Mouse (Mus musculus): ENCODE data around the gene Tulp3. TPM values are rescaled to one million over a fixed set of nuclear protein-coding genes. Genes with fewer than 3 reads are reported as not detected.

Tulp3 gene
- polyA plus RNA-seq, 1 experiment from 2014 or later = 36.7 TPM

DNA sequence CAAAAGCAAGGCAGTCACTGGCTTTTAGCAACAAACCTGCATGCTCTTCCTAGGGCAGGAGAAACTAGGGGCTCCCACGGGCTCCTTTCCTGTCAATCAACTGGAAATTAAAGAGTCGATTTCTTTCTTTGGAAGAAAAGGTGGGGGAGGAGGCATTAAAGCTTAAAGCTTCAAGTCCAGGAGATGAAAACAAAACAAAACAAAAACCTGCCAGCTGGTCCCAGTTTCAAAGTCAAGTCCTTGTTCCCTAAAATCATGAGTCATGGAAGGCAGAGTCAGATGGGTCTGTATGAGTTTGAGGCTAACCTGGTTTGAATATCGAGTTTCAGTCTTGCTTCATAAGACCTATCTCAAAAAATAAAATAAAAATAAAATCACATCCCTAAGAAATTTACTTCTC, 1.5 kb downstream of the Tulp3 start:
- ATAC-seq (ENCODE audit: insufficient number of reproducible peaks, insufficient read depth, low FRiP score, low TSS enrichment, low read depth) = no peak
- H3K9me3 ChIP-seq = no peaks in the 10 kb centered on the region
- peak overlapping the region; percentile 80 for H3K4me3 ChIP-seq

DNA sequence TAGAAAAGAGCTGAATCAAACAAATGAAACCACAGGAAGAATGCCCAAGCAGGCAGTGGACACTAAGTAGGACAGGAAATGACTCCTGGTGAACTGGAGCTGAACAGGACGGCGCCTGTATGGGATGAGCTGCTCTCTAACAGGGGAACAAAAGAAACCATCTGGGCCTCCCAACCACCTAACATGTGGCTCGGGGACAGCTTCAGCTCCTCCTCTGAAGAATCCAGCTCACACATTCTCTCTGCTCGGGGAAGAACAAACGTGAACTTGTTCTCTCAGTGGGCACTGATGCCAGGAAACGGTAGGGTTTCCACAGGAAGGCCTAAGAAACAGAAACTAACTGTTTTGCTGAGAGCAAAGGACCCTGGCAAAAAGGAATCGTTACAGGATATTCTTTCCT, 5.9 kb downstream of the Tulp3 start:
- 25% methylated on average over 7 of the region's 7 CpGs for WGBS
- ATAC-seq (ENCODE audit: insufficient number of reproducible peaks, insufficient read depth, low FRiP score, low TSS enrichment, low read depth) = no peak
- Histone ChIP-seq H3K27me3 (no peaks in the 10 kb centered on the region), H3K4me3 (no peak overlapping the region), H3K36me3 (peaks cover 10% of the 10 kb centered on the region), H3K4me1 (peaks cover 28% of the 10 kb centered on the region), H3K4me2 (no peak overlapping the region), H3K27ac (peak overlapping the region; percentile 65), H3K9ac (no peak overlapping the region), H3K9me3 (no peaks in the 10 kb centered on the region)

More for the DNA sequence above, 1.5 kb downstream of the Tulp3 start:
- Histone ChIP-seq H3K27ac (no peak overlapping the region), H3K4me2 (peak overlapping the region; percentile 62), H3K36me3 (peaks cover 31% of the 10 kb centered on the region), H3K27me3 (no peaks in the 10 kb centered on the region), H3K4me1 (peaks cover 25% of the 10 kb centered on the region), H3K9ac (peak overlapping the region; percentile 52)
- WGBS = 34% methylated on average over 3 of the region's 3 CpGs

DNA sequence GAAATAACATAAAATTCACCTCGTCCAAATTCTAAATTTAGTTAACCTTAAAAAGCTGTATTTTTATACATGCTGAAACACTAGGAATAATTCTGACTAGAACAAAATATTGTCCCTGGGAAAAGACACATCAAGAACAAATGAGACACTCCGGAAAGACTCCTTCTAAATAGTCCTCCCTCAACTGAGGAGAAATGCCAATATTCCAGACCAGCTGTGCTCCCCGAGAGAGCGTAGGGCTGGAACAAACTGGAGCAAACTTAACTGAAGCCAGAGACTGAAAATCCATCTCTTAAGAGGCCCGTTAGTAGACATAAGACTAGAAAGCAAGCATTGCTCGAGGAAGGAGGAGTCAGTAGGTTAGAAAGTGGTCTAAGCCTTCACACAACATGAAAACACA, 8.9 kb downstream of the Tulp3 start:
- WGBS = 71% methylated on average over 6 of the region's 6 CpGs
- peaks cover 12% of the 10 kb centered on the region for H3K4me1 ChIP-seq
- H3K36me3 ChIP-seq = peaks cover 29% of the 10 kb centered on the region
- no peaks in the 10 kb centered on the region for H3K27me3 ChIP-seq
- no peak for ATAC-seq (ENCODE audit: insufficient number of reproducible peaks, insufficient read depth, low FRiP score, low TSS enrichment, low read depth)
- H3K27ac ChIP-seq = peak overlapping the region; percentile 24; the same call in 1 of the 2 replicates
- no peak overlapping the region for H3K9ac ChIP-seq
- H3K9me3 ChIP-seq = no peaks in the 10 kb centered on the region
- H3K4me2 ChIP-seq = no peak overlapping the region
- H3K4me3 ChIP-seq = no peak overlapping the region

DNA sequence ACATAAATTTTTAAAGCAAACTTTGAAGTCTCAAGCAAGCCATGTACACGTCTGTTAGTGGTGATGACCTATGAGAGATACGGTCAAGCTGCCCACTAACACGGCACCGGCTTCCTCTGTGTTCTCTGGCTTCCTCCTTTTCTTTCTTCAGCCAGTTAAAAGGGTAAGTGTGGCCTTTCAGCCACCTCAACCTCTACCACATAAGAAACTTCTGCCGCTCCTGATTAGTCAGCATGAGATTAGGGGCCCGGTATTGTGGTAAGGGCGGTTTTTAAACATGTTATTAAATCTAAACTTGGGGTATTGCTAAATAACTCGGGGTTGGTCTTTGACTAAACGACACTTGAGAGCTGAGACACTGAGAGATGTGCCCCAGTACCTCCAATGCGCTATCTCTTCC, 10.0 kb downstream of the Tulp3 start:
- Histone ChIP-seq H3K4me3 (no peak overlapping the region), H3K4me2 (no peak overlapping the region), H3K27ac (no peak overlapping the region), H3K9me3 (no peaks in the 10 kb centered on the region), H3K36me3 (peaks cover 24% of the 10 kb centered on the region), H3K9ac (no peak overlapping the region), H3K4me1 (peaks cover 12% of the 10 kb centered on the region), H3K27me3 (no peaks in the 10 kb centered on the region)
- WGBS = 80% methylated on average over 10 of the region's 10 CpGs
- no peak for ATAC-seq (ENCODE audit: insufficient number of reproducible peaks, insufficient read depth, low FRiP score, low TSS enrichment, low read depth)

DNA sequence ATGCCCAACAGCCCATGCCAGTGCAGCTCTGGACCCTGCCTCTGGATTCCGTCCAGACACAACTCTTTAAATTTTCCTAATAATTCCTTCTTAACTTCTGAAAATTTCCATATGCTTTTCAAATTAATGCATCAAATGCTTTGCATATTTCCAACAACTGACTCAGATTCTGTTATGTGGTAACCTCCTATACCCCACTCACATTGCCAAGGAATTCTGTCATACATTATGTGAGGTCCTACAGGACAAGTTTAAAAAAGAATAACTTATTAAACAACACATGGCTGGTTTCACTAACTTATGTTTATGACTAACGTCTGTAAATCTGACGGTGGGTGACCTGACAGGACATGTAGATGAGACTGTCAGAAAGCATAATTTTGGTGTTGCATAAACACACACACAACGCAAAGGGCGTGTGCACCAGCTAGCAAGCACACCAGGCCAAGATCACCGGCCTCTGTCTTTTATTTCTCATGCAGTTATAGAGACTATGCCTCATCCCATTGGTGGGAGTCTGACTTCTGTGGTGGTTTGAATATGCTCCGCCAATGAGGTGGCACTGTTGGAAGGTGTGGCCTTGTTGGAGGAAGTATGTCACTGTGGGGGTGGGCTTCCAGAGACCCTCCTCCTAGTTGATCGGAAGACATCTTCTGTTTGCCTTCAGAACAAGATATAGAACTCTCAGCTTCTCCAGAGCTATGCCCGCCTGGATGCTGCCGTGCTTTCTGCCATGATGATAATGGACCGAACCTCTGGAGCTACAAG, 13.5 kb downstream of the Tulp3 start:
- 87% methylated on average over 11 of the region's 11 CpGs for WGBS
- Histone ChIP-seq H3K27ac (no peak overlapping the region), H3K4me1 (peaks cover 22% of the 10 kb centered on the region), H3K4me3 (no peak overlapping the region), H3K9me3 (no peaks in the 10 kb centered on the region), H3K27me3 (no peaks in the 10 kb centered on the region), H3K4me2 (no peak overlapping the region), H3K36me3 (peaks cover 24% of the 10 kb centered on the region), H3K9ac (no peak overlapping the region)
- no peak for ATAC-seq (ENCODE audit: insufficient number of reproducible peaks, insufficient read depth, low FRiP score, low TSS enrichment, low read depth)

DNA sequence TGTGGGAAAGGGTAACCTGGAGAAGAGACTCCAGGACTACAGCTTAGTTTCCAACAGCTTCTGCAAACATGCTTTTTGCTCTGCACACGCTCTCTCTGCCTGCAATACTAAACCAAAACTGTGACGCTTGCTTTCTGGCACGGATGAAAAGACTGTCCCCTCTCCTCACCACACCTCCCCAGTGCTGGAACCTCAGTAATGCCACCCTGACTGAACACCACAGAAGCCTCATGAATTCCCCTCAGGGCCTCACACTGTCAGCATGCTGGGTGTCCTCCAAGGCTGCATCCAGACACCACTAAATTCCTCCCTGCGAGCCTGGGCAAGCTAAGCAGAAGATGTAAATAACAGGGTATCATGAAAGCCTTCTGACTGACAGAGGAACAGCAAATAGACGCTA, 16.8 kb downstream of the Tulp3 start:
- Histone ChIP-seq H3K9ac (no peak overlapping the region), H3K4me2 (no peak overlapping the region), H3K4me1 (peaks cover 20% of the 10 kb centered on the region), H3K9me3 (no peaks in the 10 kb centered on the region), H3K4me3 (no peak overlapping the region), H3K36me3 (peaks cover 47% of the 10 kb centered on the region), H3K27ac (peak overlapping the region; percentile 66), H3K27me3 (no peaks in the 10 kb centered on the region)
- ATAC-seq (ENCODE audit: insufficient number of reproducible peaks, insufficient read depth, low FRiP score, low TSS enrichment, low read depth) = peak; percentile 84; the same call in 1 of the 2 replicates
- 34% methylated on average over 5 of the region's 5 CpGs for WGBS

DNA sequence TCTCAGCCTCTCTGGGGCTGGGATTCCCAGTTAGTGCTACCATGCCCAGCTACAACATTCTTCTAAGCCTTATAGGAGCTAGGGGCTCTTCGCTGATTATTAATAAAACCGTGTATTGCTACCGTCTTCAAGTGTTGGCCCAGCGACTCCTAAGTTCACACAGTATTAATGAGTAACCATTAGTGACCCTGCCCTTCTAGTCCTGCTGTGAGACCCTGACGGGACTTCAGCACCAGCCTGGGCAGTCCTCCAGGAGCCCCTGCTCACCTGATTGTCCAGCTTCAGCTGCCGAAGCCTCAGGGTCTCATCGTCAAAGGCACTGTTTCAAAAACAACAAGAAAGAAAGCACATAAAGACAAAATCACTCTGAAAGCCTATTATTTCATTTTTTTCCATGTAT, 18.2 kb downstream of the Tulp3 start:
- H3K36me3 ChIP-seq = peaks cover 47% of the 10 kb centered on the region
- 85% methylated on average over 7 of the region's 7 CpGs for WGBS

DNA sequence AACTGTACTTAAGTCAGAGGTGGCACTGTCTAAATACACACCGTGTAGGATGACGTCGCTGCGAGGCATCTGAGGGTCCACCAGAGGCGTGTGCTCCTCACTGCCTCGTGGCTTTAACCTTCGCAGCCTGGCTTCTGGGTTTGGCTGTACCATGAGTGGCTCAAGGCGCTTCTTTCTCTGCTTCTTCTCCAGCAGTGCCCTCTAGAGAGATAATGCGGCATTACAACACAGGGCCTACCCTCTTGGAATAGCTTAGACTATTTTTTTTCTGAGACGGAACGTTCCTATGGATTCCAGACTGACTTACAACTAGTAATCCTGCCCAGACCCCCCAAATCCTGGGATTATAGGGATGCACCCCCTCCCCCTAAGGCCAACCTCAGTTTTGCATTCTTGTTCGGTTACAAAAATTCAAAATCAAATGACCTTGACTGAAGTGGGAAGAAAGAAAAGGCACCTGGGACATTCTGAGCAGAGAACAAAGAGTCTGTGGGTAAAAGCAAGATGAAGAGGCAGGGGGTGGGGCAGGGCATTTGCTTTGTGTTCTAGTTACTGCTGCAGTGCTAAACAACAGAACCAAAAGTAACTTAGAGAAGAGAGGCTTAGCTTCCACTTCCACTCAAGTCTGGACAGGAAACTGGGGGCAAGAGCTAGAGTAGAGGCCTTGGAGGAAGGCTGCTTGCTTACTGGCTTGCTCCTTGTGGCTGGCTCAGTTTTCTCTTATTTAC, 21.1 kb downstream of the Tulp3 start:
- Histone ChIP-seq H3K9me3 (peaks cover 12% of the 10 kb centered on the region; the same call in 1 of the 2 replicates), H3K27me3 (no peaks in the 10 kb centered on the region), H3K27ac (0 out of 2 replicates have a peak overlapping the region, but pooled peaks have one; percentile 22), H3K4me3 (no peak overlapping the region), H3K4me1 (peaks cover 16% of the 10 kb centered on the region), H3K4me2 (no peak overlapping the region), H3K36me3 (peaks cover 67% of the 10 kb centered on the region), H3K9ac (no peak overlapping the region)
- no peak for ATAC-seq (ENCODE audit: insufficient number of reproducible peaks, insufficient read depth, low FRiP score, low TSS enrichment, low read depth)
- 17% methylated on average over 12 of the region's 12 CpGs for WGBS

More for the DNA sequence above, 18.2 kb downstream of the Tulp3 start:
- Histone ChIP-seq H3K27me3 (no peaks in the 10 kb centered on the region), H3K9me3 (no peaks in the 10 kb centered on the region), H3K9ac (no peak overlapping the region), H3K27ac (peak overlapping the region; percentile 9; the same call in 1 of the 2 replicates), H3K4me3 (no peak overlapping the region), H3K4me1 (peaks cover 20% of the 10 kb centered on the region), H3K4me2 (no peak overlapping the region)
- no peak for ATAC-seq (ENCODE audit: insufficient number of reproducible peaks, insufficient read depth, low FRiP score, low TSS enrichment, low read depth)

DNA sequence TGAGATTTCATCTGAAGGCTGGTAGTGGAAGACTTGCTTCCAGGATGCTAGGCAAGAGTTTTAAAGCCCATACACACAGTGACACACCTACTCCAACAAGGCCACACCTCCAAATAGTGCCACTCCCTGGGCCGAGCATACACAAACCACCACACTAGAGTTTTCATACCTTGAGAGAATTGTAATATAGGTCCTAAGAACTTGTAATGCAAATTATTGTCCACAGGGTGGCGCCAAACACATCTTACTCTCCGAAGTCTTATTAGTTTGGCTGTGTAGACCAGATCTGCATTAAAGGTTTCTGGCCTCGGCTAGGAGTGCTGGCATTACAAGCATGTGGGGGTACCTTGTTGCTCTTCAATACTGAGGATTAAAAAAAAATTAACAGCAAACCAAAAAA, 37.3 kb downstream of the Tulp3 start:
- no peaks in the 10 kb centered on the region for H3K4me1 ChIP-seq
- H3K36me3 ChIP-seq = peaks cover 26% of the 10 kb centered on the region
- no peak overlapping the region for H3K27ac ChIP-seq
- H3K9ac ChIP-seq = no peak overlapping the region
- 8% methylated on average over 4 of the region's 4 CpGs for WGBS
- H3K9me3 ChIP-seq = no peaks in the 10 kb centered on the region
- no peaks in the 10 kb centered on the region for H3K27me3 ChIP-seq
- ATAC-seq (ENCODE audit: insufficient number of reproducible peaks, insufficient read depth, low FRiP score, low TSS enrichment, low read depth) = no peak
- H3K4me3 ChIP-seq = no peak overlapping the region
- H3K4me2 ChIP-seq = no peak overlapping the region

DNA sequence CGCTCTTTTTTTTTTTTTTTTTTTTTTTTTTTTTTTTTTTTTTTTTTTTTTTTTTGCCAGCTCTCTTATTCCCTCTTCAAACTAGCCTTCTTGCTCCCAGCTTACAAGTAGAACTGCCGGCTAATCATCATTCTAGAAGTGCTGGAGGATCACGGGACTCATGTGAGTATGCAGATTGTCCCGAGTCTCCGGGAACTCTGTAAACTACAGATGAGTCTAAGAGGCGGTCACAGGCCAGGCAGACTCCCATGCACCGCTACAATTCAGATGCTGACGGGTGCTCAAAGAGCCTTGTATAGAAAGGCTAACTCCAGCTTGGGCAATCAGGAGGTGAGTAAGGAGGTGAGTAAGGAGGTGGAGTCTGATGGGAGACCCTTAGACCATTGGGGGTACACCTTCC, 40.1 kb downstream of the Tulp3 start:
- no peak overlapping the region for H3K27ac ChIP-seq

DNA sequence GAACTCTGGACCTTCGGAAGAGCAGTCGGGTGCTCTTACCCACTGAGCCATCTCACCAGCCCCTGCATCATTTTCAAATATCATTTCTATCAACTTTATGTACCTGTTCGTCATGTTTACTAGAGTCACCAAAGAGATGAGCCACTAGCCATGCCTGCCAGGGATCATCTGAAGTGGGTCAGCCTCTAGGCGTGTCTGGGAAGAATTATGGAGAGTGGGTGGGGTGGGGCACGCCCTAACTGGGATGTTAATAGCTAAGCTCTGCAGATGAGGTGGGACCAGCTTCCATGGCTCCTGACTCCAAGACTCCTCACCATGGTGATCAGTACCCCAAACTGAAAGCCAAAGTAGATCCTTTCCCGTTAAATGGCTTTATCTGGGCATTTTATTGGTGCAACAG, 40.9 kb downstream of the Tulp3 start:
- Histone ChIP-seq H3K27me3 (no peaks in the 10 kb centered on the region), H3K36me3 (no peaks in the 10 kb centered on the region), H3K4me3 (no peak overlapping the region), H3K27ac (no peak overlapping the region), H3K9me3 (no peaks in the 10 kb centered on the region), H3K9ac (no peak overlapping the region), H3K4me1 (no peaks in the 10 kb centered on the region), H3K4me2 (no peak overlapping the region)
- WGBS = 83% methylated on average over 6 of the region's 6 CpGs
- no peak for ATAC-seq (ENCODE audit: insufficient number of reproducible peaks, insufficient read depth, low FRiP score, low TSS enrichment, low read depth)

More for the DNA sequence above, 40.1 kb downstream of the Tulp3 start:
- no peak overlapping the region for H3K4me2 ChIP-seq
- no peaks in the 10 kb centered on the region for H3K9me3 ChIP-seq
- 80% methylated on average over 8 of the region's 8 CpGs for WGBS
- ATAC-seq (ENCODE audit: insufficient number of reproducible peaks, insufficient read depth, low FRiP score, low TSS enrichment, low read depth) = no peak
- no peaks in the 10 kb centered on the region for H3K4me1 ChIP-seq
- H3K27me3 ChIP-seq = no peaks in the 10 kb centered on the region
- H3K4me3 ChIP-seq = no peak overlapping the region
- no peaks in the 10 kb centered on the region for H3K36me3 ChIP-seq
- H3K9ac ChIP-seq = no peak overlapping the region

DNA sequence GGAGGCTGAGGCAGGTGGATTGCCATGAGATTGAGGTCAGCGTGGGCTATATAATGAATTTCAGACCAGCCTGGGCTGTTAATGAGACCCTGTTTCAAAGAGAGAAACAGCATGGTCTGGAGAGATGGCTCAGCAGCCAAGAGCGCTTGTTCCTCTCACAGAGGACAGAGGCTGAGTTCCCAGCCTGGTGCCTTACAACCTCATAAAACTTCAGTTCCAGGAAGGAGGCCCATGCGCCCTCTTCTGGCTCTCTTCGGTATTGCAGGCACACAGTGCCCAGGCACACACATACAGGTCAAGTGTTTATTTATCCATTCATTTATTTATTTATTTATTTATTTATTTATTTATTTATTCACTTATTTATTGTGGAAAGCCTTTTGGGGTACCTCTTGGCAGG, 47.3 kb downstream of the Tulp3 start:
- Histone ChIP-seq H3K4me1 (no peaks in the 10 kb centered on the region), H3K9ac (no peak overlapping the region), H3K4me3 (no peak overlapping the region), H3K27me3 (no peaks in the 10 kb centered on the region), H3K36me3 (no peaks in the 10 kb centered on the region), H3K9me3 (no peaks in the 10 kb centered on the region), H3K4me2 (no peak overlapping the region), H3K27ac (no peak overlapping the region)
- 31% methylated on average over 4 of the region's 4 CpGs for WGBS
- no peak for ATAC-seq (ENCODE audit: insufficient number of reproducible peaks, insufficient read depth, low FRiP score, low TSS enrichment, low read depth)
